Mouse (Mus musculus) Muller cell, postnatal 12 days (primary cell): ENCODE measurements around the gene 2310039H08Rik.
"Not testable (repeated sequence)": the region's sequence is repeated elsewhere in the genome, so short reads cannot be mapped to it uniquely, and the experiment has no call there.

Experiments
- DNase-seq: peaks from one replicate; pipeline ENCODE4 v3.0.0-alpha.2; 2015; ENCODE audit errors: inconsistent ontology term

The 2310039H08Rik gene

DNA sequence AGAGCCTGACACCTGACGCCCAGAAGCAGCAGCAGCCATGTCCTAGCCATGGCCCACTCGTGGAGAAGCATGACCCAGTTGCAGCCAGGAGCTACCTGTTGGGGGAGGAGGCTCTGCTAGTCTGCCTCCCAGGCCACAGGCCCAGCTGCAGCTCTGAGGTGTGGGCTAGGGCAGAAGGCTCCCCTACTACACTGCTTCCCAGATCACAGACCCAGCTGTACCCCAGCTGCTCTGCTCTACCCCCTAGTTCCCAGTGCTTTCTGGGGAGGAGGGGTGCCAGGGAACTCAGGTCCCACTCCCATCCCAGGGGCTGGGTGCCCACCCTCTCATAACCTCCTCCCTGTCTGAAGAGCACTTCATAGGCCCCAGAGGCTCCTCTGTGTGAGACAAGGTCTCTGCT lies 8.9 kb upstream of the 2310039H08Rik start, which contains the start of gene Ptcra:
Gene Ptcra (minus strand): TSS at position 169 of the 400 bp plus-strand sequence.
- DNase-seq: no peak

DNA sequence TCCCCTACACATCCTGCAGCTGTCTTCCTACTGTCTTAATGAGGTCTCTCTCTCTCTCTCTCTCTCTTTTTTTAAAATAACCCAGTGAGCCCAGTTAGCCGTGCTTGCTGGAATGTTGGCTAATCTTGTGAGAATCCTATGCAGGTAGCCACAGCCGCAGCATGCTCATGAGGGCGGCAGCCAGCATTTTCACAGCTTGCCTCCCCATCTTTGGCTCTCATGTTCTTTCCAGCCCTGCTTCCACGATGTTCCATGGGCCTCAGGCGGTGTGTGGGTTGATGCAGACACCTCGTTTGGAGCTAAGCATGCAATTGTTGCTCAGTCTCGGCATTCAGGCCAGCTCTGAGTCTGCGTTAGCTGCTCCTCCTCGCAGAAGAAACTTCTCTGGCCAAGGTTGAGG lies 7.5 kb upstream of the 2310039H08Rik start:
- DNase-seq: not testable (repeated sequence)

GRCm38 (mm10) chr17:46767868-46768267 lies 4.6 kb upstream of the 2310039H08Rik start:
- DNase-seq: no peak

GRCm38 (mm10) chr17:46770546-46770945 lies 1.9 kb upstream of the 2310039H08Rik start:
- no peak for DNase-seq

DNA sequence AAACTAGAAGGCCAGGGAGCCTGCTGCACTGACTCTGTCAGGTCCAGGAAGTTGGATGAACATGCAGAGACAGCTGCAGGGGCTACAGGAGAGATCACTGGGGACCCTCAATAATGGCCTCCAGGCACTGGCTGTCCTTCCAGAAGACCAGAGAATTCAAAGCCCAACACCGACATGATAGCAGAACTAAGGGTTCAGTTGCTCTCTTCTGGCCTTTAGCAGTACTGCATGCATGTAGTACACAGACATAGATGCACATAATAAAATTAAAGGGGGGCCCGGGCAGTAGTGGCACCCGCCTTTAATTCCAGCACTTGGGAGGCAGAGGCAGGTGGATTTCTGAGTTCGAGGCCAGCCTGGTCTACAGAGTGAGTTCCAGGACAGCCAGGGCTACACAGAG lies 1.4 kb upstream of the 2310039H08Rik start:
- no peak for DNase-seq

- DNase-seq: no peak
These were observed 819 bp upstream of the 2310039H08Rik start for GRCm38 (mm10) chr17:46771616-46772015.

DNA sequence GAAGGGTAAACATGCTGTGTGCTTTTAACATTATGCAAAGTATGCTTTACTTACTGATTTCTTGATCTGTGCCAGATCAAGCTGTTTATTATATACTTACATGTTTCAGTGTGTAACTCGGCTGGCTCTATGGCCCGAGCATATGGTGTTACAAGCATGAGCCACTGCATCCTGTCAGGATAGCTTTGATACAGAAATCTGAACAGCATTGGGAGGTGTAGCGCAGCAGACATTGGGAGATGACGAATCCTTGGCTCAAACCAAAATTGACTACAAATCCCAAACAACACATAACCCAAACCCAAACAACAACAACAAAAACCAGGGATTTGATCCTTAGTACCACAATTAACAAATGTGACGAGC lies 414 bp upstream of the 2310039H08Rik start:
- DNase-seq: no peak

DNA sequence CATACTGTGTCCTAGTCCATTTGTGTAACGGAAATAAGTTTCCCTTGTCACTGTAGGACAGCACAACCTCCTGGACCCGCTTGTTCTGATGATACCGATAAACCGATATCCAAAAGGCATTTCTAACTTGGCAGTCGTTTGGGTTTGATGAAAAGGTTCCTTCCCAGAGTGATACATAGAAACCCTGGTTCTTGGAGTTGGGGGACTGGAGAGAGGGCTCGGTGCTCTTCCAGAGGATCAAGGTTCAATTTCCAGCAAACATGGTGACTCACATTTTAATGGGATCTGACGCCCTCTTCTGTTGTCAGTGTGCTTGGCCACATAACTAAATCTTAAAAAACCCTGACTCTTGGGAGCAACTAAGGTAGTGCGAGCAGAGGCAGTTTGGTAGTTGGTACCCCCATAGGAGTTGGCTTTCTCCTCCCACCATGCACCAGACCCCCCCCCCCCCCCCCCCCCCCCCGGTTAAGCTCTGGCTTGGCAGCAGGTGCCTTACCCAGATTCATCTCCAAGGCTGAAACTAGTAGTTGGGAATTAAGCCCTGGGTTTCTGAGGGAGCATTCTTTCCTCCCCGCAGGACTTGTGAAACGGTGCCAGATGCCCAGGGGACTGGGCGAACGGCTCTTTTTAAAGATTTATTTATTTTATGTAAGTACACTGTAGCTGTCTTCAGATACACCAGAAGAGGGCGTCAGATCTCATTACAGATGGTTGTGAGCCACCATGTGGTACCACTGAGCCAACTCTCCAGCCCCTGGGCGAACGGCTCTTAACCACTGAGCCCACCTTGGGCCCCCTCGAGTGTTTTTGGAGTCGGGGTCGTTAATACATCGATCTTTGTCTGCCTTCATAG lies 1.1 kb downstream of the 2310039H08Rik start:
- peak; percentile 52 for DNase-seq

- DNase-seq: no peak
These were observed 1.7 kb downstream of the 2310039H08Rik start for GRCm38 (mm10) chr17:46774131-46774472.

- DNase-seq: no peak
These were observed 2.6 kb downstream of the 2310039H08Rik start for GRCm38 (mm10) chr17:46775070-46775469.

DNA sequence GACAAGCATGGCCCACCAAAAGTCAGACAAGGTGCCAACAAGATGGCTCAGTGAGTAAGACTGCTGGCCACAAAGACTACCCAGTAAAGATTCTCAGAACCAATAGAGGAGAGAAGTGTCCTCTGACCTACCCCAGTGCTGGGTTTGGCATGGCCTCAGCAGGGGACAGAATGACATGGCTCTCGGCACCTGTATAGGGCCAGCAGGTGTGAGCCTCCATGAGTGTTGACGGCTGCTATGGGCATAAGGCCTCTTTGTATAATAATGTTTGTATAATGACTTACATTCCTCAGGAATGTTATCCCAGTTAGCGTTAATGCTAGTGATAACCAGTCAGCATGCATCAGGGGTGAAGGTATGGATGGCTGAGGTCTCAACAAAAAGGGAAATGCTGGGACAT lies 3.7 kb downstream of the 2310039H08Rik start:
- no peak for DNase-seq

- DNase-seq: no peak
These were observed 9.4 kb downstream of the 2310039H08Rik start for GRCm38 (mm10) chr17:46781876-46782275.

GRCm38 (mm10) chr17:46782341-46783221 lies 10.1 kb downstream of the 2310039H08Rik start, which contains the start of gene Rpl7l1:
Rpl7l1 (minus strand) TSS chr17:46782672.
- peak; percentile 95 for DNase-seq

DNA sequence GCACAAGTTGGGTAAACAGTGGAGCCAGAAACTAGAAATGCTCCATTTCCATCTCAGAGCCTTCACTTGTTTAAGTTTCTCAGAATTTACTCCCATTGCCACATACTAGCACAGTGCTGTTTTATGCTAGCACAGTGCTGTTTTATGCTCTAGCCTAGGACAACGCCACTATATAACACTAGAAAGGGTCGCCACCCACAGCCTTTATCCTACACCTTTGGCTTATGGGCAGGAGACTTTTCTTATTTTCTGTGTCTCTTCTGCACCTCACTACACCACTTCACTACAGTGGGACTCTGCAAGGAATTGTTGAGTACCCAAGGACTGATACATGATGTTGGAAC lies 10.8 kb downstream of the 2310039H08Rik start:
- no peak for DNase-seq

DNA sequence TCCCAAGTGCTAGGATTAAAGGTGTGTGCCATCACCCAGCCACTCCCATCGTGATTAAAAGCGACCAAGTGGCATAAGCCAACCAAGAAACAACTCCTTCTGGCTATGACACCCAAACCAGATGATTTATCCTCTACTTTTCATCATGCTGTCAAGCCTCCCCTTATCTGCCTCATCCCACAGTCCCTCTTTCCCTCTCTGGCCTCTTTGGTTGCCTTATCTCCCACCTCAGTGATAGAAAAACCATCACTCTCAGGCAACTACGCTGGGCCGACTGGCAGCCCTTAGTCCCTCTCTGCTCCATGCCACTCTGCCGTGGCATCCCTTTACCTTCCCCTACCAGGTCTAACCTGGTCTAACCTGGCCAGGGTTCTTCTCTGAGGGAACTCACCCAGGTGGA lies 14.5 kb downstream of the 2310039H08Rik start:
- DNase-seq: no peak

GRCm38 (mm10) chr17:46787974-46788373 lies 15.5 kb downstream of the 2310039H08Rik start:
- not testable (repeated sequence) for DNase-seq

DNA sequence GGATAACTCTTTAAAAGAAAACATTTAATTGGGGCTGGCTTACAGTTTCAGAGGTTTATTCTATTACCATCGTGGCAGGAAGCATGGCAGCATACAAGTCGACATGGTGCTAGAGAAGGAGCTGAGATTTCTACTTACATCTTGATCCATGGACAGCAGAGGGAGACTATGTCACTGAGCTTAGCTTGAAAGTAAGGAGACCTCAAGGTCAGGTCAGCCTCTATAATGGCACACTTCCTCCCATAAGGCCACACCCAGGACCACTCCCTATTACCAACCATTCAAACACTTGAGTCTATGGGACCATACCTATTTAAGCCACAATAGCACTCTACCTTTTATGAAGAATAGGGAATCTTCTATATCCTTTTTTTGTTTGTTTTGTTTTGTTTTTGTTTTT lies 20.5 kb downstream of the 2310039H08Rik start:
- no peak for DNase-seq

- DNase-seq: no peak
These were observed 24.3 kb downstream of the 2310039H08Rik start for GRCm38 (mm10) chr17:46796743-46797142.

GRCm38 (mm10) chr17:46797386-46797785 lies 25.0 kb downstream of the 2310039H08Rik start:
- no peak for DNase-seq

GRCm38 (mm10) chr17:46799680-46800079 lies 27.2 kb downstream of the 2310039H08Rik start:
- no peak for DNase-seq

GRCm38 (mm10) chr17:46801761-46802160 lies 29.3 kb downstream of the 2310039H08Rik start:
- no peak for DNase-seq

DNA sequence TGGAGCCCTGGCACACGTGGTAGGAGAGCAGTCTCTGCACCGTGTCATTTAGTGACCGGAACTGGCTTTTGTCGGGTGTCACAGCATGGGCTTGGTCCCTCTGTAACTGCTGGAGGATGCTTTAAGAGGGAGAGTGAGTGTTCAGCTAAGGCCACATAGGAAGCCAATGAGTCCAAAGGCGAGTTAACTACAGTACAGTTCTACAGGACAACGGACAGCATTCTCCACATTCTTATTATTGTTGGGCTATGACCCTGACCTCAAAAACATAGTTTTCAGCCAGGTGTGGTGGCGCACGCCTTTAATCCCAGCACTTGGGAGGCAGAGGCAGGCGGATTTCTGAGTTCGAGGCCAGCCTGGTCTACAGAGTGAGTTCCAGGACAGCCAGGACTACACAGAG lies 35.9 kb downstream of the 2310039H08Rik start:
- no peak for DNase-seq
